Mouse (Mus musculus): ENCODE measurements around the gene Ccdc137.

Gene Ccdc137

DNA sequence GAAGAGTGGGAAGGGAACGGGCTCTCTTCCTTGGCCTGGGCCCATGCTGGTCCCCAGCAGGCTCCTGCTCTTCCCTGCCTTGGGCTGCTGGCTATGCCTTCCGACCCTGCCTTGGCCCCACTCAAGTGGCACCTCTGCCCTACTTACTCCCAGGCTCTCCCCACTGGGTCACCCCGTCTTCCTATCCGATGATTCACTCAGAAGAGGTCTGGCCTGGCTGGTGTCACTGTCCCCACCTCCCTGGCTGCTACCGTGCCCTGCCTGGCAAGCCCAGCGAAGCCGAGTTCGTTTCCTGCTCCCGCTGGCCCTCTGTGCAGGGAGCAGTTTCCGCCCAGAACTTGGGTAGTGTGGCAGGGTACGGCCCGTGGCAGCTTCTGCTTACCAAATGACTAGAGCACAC is 40.3 kb downstream of the Ccdc137 start:
- DNase-seq (ENCODE audit: low spot score in 2 of 2): no peak

GRCm38 (mm10) chr11:120498891-120499290 is 41.0 kb downstream of the Ccdc137 start:
- no peak for DNase-seq (ENCODE audit: low spot score in 2 of 2)

DNA sequence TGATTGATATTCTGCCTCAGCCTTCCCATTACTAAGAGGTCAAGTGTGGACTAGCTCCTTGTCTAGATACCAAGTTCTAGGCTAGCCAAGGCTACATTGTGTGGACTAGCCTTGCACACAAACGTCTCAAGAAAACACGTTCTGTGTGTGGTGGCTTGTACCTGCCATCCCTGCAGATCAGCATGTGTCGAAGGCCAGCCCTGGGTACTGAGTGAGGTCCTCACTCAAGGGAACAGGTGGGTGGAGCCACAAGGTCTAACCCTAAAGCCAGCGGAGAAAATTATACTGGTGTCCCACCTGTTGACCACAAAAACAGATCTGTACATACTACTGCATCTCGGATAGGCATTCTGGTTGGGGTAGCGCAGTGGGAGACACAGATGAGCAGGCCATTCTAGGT is 42.0 kb downstream of the Ccdc137 start:
- DNase-seq (ENCODE audit: low spot score in 2 of 2): no peak

- no peak for DNase-seq (ENCODE audit: low spot score in 2 of 2)
These were observed 42.4 kb downstream of the Ccdc137 start for GRCm38 (mm10) chr11:120500357-120500756.

DNA sequence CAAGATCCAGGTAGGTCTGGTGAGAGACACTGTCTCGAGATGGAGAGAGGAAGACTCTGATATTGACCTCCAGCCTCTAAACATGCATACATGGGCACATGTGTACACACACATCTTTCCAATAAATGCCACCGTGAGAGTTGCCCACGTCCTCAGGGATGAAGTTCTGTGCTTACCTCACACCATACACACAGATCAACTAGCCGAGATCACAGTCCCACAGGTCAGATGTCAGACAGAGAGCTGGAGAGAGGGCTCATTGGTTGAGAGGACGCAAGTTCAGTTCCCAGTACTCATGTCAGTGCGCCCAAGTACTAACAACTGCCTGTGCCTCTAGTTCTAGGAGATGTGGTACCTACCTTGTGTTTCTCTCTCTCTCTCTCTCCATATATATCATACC is 43.1 kb downstream of the Ccdc137 start:
- no peak for DNase-seq (ENCODE audit: low spot score in 2 of 2)

DNA sequence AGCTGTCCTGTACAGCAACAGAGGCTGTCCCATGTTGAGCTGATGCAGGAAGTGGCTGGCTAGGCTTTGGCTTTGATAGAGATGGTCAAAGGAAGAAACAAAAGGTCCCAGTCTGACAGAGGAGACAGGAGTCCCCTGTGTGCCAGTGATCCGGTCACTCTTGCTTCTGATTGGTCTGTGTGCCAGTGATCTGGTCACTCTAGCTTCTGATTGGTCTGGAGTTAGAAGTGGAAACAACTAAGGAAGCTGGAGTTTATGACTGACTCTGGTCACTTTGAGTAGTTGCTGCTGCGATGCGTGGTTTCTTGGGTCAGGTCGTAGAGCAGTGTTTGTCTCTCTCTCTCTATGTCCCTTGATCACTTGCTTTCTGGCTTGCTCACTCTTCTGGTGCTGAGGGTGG is 43.8 kb downstream of the Ccdc137 start:
- DNase-seq (ENCODE audit: low spot score in 2 of 2): no peak

- no peak for DNase-seq (ENCODE audit: low spot score in 2 of 2)
These were observed 47.7 kb downstream of the Ccdc137 start for GRCm38 (mm10) chr11:120505661-120506060.

DNA sequence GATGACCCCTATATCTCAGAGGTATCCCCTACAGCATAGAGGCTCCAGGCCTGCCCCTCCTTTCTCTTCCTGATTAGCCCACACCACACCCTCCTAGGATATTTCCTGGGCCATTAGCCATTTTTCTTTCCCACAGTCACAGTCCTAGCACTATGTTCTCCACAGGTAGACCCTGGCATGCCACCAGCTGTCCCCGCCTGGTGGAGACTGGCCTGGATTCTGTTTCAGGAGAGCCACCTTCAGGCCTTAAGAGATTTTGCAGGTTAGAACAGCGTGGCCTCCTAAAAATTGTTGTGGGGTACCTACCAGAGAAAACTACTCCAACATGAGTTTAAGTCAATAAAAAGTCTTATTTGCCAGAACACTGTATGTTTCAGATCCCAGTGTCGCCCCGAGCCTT is 49.0 kb downstream of the Ccdc137 start:
- no peak for DNase-seq (ENCODE audit: low spot score in 2 of 2)

GRCm38 (mm10) chr11:120507611-120508289 is 49.8 kb downstream of the Ccdc137 start:
- DNase-seq (ENCODE audit: low spot score in 2 of 2): no peak

DNA sequence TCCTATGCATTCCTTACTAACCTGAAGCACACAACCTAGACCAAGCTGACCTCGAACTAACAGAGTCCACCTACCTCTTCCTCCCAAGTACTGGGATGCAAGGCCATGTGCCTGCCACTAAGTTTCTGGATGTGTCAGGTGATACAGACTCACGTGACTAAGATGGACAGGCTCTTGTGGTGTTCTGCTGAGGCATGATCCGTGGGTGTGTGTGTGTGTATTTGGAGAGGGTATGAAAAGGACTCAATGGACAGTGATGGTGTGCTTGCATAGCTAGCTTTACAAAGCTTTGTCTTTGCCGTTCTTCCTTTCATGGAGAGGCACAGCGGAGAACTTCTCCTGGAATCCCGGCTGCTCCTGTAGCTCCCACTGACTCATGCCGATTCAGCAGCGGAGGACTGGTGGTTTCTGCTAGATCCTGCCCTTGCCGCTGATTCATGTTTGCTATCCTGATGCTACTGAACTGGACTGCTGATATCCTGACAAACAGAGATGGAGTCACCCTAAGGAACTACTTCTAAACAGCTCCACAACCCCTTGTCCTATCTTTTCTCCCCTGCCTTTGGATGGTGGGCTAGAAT is 50.5 kb downstream of the Ccdc137 start:
- DNase-seq (ENCODE audit: low spot score in 2 of 2): no peak

- no peak for DNase-seq (ENCODE audit: low spot score in 2 of 2)
These were observed 52.0 kb downstream of the Ccdc137 start for GRCm38 (mm10) chr11:120509940-120510339.

DNA sequence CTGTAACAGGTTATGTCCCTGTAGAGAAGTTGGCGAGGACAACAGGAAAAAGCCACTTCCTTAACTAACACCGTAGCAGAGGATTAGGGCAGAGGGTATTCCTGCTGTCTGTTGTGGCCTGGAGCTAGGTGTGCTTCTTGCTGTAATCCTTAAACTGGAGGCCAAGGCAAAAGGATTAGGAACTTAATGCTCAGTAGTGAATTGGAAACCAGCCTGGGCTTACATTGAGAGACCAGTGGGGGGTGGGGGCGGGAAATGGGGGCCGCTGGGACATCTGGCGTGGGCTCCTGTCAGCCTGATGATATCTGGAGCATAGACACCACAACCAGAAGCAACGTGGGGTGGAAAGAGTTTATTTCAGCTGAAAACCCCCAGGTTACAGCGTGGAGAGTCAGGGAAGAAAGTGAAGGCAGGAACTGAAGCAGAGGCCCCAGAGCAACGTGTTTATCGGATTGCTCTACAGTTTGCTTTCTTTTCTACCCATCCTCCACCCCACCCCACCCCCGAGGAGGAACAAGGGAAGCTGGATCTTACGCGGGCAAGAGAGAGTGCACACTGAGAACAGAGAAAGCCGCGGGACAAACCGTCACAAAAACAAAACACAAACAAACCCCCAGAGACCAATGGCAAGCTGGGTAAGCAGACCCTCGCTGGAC is 52.6 kb downstream of the Ccdc137 start:
- no peak for DNase-seq (ENCODE audit: low spot score in 2 of 2)

- DNase-seq (ENCODE audit: low spot score in 2 of 2): no peak
These were observed 55.0 kb downstream of the Ccdc137 start for GRCm38 (mm10) chr11:120512790-120513453.

Measured in frontal cortex, postnatal 36 days (tissue).